In genomic region chrX:139825402-139825801, GRCm38 (mm10) we compare ENCODE assay signal across 23 mouse cellular contexts. TPM values are rescaled to one million over a fixed set of nuclear protein-coding genes. Genes with fewer than 3 reads are reported as not detected.
DNase-seq lines count a peak whose midpoint lies in the region; TF ChIP-seq lines count a peak whose summit lies in the region.
"Had no signal": no experiment of that assay in that cellular context is flagged by ENCODE, and none has a peak within 500 bp of the region (broad histone marks: within the 10 kb centered on the region; RNA-seq: fewer than 3 reads in every experiment).

No protein-coding gene starts in this region.

- WGBS in kidney, adult 2 months: 65% methylated on average over 1 of the region's 1 CpGs
- WGBS in liver, adult 2 months: 29% methylated on average over 1 of the region's 1 CpGs

- no peaks in the 10 kb centered on the region for H3K79me2 ChIP-seq in liver, adult 2 months (ENCODE audit: control insufficient read depth, insufficient read depth, low read length)

- TF ChIP-seq CTCF in kidney, adult 2 months (conservative IDR thresholded peaks at IDR 0.05; ENCODE audit: insufficient read depth, insufficient read length, low read depth, low read length): no peak
- TF ChIP-seq CTCF in liver, adult 2 months (IDR thresholded peaks at IDR 0.05; ENCODE audit: low read depth, low read length): no peak

- no peaks in the 10 kb centered on the region for H3K4me1 ChIP-seq in kidney, adult 2 months (ENCODE audit: control insufficient read depth, insufficient read depth, low read length)
- H3K4me1 ChIP-seq in liver, adult 2 months (ENCODE audit: control insufficient read depth, insufficient read depth, low read length): no peaks in the 10 kb centered on the region

- H3K4me3 ChIP-seq in kidney, adult 2 months (ENCODE audit: insufficient read depth, low read depth, low read length): no peak overlapping the region
- no peak overlapping the region for H3K4me3 ChIP-seq in liver, adult 2 months (ENCODE audit: insufficient read depth, low read depth, low read length)

- no peak overlapping the region for H3K9ac ChIP-seq in liver, adult 2 months (ENCODE audit: low read depth, low read length)

- no peak for TF ChIP-seq POLR2A in kidney, adult 2 months (IDR thresholded peaks at IDR 0.05; ENCODE audit: low read depth, low read length)
- no peak for TF ChIP-seq POLR2A in liver, adult 2 months (IDR thresholded peaks at IDR 0.05; ENCODE audit: extremely low read depth, insufficient read depth, low read length)

- H3K36me3 ChIP-seq in kidney, adult 2 months (ENCODE audit: control insufficient read depth, insufficient read depth, low read length): no peaks in the 10 kb centered on the region
- H3K36me3 ChIP-seq in liver, adult 2 months (ENCODE audit: control insufficient read depth, insufficient read depth, low read length): no peaks in the 10 kb centered on the region

- H3K27me3 ChIP-seq in kidney, adult 2 months (replicated peaks; ENCODE audit: control insufficient read depth, insufficient read depth, low read length): no peaks in the 10 kb centered on the region
- no peaks in the 10 kb centered on the region for H3K27me3 ChIP-seq in liver, adult 2 months (ENCODE audit: control insufficient read depth, insufficient read depth, low read length)
- H3K27me3 ChIP-seq: CH12.LX had no signal

- peak overlapping the region; percentile 45; the same call in 1 of the 2 replicates for H3K27ac ChIP-seq in kidney, adult 2 months (ENCODE audit: insufficient read depth, low read depth, low read length)
- H3K27ac ChIP-seq in liver, adult 2 months (replicated peaks; ENCODE audit: insufficient read depth, low read depth, low read length): no peak overlapping the region

- DNase-seq in kidney, adult 2 months: peak; percentile 54
- no peak for DNase-seq in kidney, adult 8-10 months
- peak; percentile 54 for DNase-seq in kidney, adult 9 months
- DNase-seq in kidney, postnatal 4 days: no peak
- DNase-seq in liver, adult 2 months (ENCODE audit: extremely low read depth, low read depth, low spot score): peak; percentile 27
- DNase-seq in liver: no peak
- DNase-seq: adrenal gland, adult 2 months; adrenal gland, adult 8-10 months; adrenal gland, postnatal 10 days; adrenal gland, postnatal 14 days; adrenal gland, postnatal 25 days; adrenal gland, postnatal 36 days; B cell, adult 2 months; cerebellum, adult 11 months; cerebellum, adult 11-12 months; cerebellum, adult 18-20 months had no signal

RNA-seq across cellular contexts. Expression of gene Cldn2, which starts 24.8 kb away (rescaled TPM):
- 203 and 226 TPM in 2 replicates for polyA plus RNA-seq in kidney, adult 2 months (2012; rRNA removed)
- total RNA-seq in liver, adult 2 months (2014; rRNA removed): 22.4 and 23.1 TPM in 2 replicates
- 42.9 and 59.2 TPM in 2 replicates for polyA plus RNA-seq in liver, adult 2 months (2012; rRNA removed)
- total RNA-seq: adrenal gland, postnatal 25 days; CH12.LX; MEL had no signal
- polyA plus RNA-seq: activated CD4-positive, CD25-positive, alpha-beta regulatory T cell, adult 4 months; adrenal gland, adult 2 months; C2C12; CD4-positive, CD25-positive, alpha-beta regulatory T cell, adult 4 months had no signal

RNA-seq across cellular contexts. Expression of gene Ripply1, which starts 43.2 kb away (rescaled TPM):
- polyA plus RNA-seq in kidney, adult 2 months (2012; rRNA removed): 0.09 and 0.12 TPM in 2 replicates
- 0.74 and 1.6 TPM in 2 replicates for total RNA-seq in liver, adult 2 months (2014; rRNA removed)
- 1.5 and 2.5 TPM in 2 replicates for polyA plus RNA-seq in liver, adult 2 months (2012; rRNA removed)
- total RNA-seq: adrenal gland, adult 18-20 months; adrenal gland, adult 2 months; adrenal gland, adult 8-10 months; adrenal gland, postnatal 10 days; adrenal gland, postnatal 14 days; adrenal gland, postnatal 25 days; adrenal gland, postnatal 36 days; CH12.LX; G1E; MEL had no signal
- polyA plus RNA-seq: activated CD4-positive, CD25-positive, alpha-beta regulatory T cell, adult 4 months; adrenal gland, adult 2 months; C2C12; CD4-positive, CD25-positive, alpha-beta regulatory T cell, adult 4 months had no signal

RNA-seq across cellular contexts. Expression of gene Morc4, which starts 46.1 kb away (rescaled TPM):
- 3.8 and 6.1 TPM in 2 replicates for polyA plus RNA-seq in kidney, adult 2 months (2012; rRNA removed)
- 2.3 and 2.8 TPM in 2 replicates for total RNA-seq in liver, adult 2 months (2014; rRNA removed)
- 1.7 and 2.0 TPM in 2 replicates for polyA plus RNA-seq in liver, adult 2 months (2012; rRNA removed)
- total RNA-seq: CH12.LX had no signal
- polyA plus RNA-seq: CD4-positive, CD25-positive, alpha-beta regulatory T cell, adult 4 months had no signal

Comparison
In these comparisons a context has a peak if more than half of its experiments do, and no peak if none do; other contexts are left out.
1. DNase-seq: peak in kidney, adult 2 months (single experiment), kidney, adult 9 months (single experiment) and liver, adult 2 months (single experiment); none in kidney, adult 8-10 months (0 of 2), kidney, postnatal 4 days (0 of 2) and liver (single experiment).